Mouse (Mus musculus) limb, embryonic 14.5 days (tissue): ENCODE measurements at regions not wholly inside any gene's neighbourhood (a gene's known extent, or its start where the extent isn't known, plus 50 kb on each side); places are given as distances from the start of the nearest gene placed in this dataset.

ENCODE experiments used
- ATAC-seq: fragments of 200-750 bp; cut with Nextera tagmentation; 2 replicates; pipeline ENCODE4 v1.8.0; 2017; ENCODE audit warnings: low read depth, moderate number of reproducible peaks, moderate TSS enrichment; ENCODE audit not compliant: low FRiP score
- DNase-seq: peaks from one replicate; pipeline ENCODE4 v3.0.0-alpha.2; 2015; ENCODE audit warnings: low spot score
- H3K27ac ChIP-seq: fragments of 300-500 bp; sonication (generic); replicated peaks from 2 replicates; pipeline ENCODE4 v1.5.1; 2014; ENCODE audit warnings: low read depth, mild to moderate bottlenecking, low read length, moderate library complexity, mixed read lengths
- H3K27me3 ChIP-seq: fragments of 300-500 bp; sonication (generic); 2 replicates; pipeline ENCODE4 v1.6.1; 2014; ENCODE audit warnings: low read length, mixed read lengths; ENCODE audit not compliant: control insufficient read depth, insufficient read depth
- H3K36me3 ChIP-seq: fragments of 300-500 bp; sonication (generic); 2 replicates; pipeline ENCODE4 v1.6.1; 2014; ENCODE audit warnings: mild to moderate bottlenecking, low read length, moderate library complexity, mixed read lengths; ENCODE audit not compliant: control insufficient read depth, insufficient read depth
- H3K4me1 ChIP-seq: fragments of 300-500 bp; sonication (generic); 2 replicates; pipeline ENCODE4 v1.6.1; 2014; ENCODE audit warnings: antibody characterized with exemption, low read length, mixed read lengths; ENCODE audit not compliant: control insufficient read depth, insufficient read depth
- H3K4me2 ChIP-seq: fragments of 300-500 bp; sonication (generic); replicated peaks from 2 replicates; pipeline ENCODE4 v1.6.1; 2014; ENCODE audit warnings: low read depth, mild to moderate bottlenecking, low read length, moderate library complexity; ENCODE audit not compliant: severe bottlenecking
- H3K4me3 ChIP-seq: fragments of 300-500 bp; sonication (generic); replicated peaks from 2 replicates; pipeline ENCODE4 v1.5.1; 2014; ENCODE audit warnings: low read length
- H3K9ac ChIP-seq: fragments of 300-500 bp; sonication (generic); 2 replicates; pipeline ENCODE4 v1.6.1; 2014; ENCODE audit warnings: mild to moderate bottlenecking, low read depth, low read length, moderate library complexity; ENCODE audit not compliant: severe bottlenecking
- H3K9me3 ChIP-seq: fragments of 300-500 bp; sonication (generic); 2 replicates; pipeline ENCODE4 v1.6.1; 2016; ENCODE audit warnings: low read length; ENCODE audit not compliant: control insufficient read depth
- POLR2A ChIP-seq: fragments of 200-500 bp; IDR thresholded peaks from 2 replicates; pipeline ENCODE4 v1.8.0; 2012; ENCODE audit warnings: inconsistent platforms, mild to moderate bottlenecking, moderate library complexity, borderline replicate concordance; ENCODE audit not compliant: insufficient read depth, insufficient read length; ENCODE audit errors: extremely low read depth
- WGBS: fragments of 180-500 bp; shearing (Covaris S2); extraction: QIAGEN DNeasy Blood & Tissue Kit; methylation state at CpG from one replicate; pipeline ENCODE4 v1.1.7; 2014; 5-methylcytosine and 5-hydroxymethylcytosine counted together

DNA sequence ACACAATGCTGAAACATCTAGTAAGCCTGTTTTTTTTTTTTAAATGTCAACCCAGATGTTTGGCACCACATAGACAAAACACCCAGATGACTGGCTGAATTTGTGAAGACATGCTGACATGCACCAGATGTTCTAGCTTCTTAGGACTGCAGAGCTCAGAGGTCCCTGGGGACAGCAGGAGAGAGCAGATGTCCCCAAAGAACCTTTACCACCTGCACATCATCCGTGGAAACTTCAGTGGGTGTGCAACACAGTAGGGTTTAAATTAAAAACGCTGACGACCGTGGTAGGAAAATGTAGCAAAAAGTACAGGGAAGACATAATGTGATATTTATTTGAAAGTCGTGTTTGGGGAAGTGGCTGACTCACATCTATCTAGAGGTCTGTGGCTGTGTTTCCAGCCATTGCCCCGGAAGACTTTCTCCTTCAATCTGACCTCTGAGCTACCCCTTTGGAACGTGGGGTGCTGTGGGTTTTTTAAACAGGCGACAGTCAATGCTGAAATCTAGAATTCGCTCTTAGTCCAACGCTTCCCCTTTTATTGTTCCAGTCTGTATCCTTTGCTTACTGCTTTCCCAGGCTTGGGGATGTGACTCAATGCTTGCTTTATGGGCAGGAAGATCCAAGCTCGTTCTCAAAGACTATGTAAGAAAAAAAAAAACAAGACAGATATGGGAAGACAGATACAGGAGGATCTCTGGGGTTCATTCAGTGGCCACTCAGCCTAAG lies 230.5 kb downstream of the Clic5 start:
- peaks cover 8% of the 10 kb centered on the region; the same call in 1 of the 2 replicates for H3K9me3 ChIP-seq
- 69% methylated on average over 11 of the region's 11 CpGs for WGBS
- no peak for TF ChIP-seq POLR2A
- H3K9ac ChIP-seq, result no peak overlapping the region
- H3K4me3 ChIP-seq, result no peak overlapping the region
- DNase-seq, result no peak
- no peak overlapping the region for H3K4me2 ChIP-seq
- peaks cover 4% of the 10 kb centered on the region; the same call in 1 of the 2 replicates for H3K27me3 ChIP-seq
- H3K4me1 ChIP-seq, result peaks cover 8% of the 10 kb centered on the region; the same call in 1 of the 2 replicates
- H3K27ac ChIP-seq, result no peak overlapping the region
- no peak for ATAC-seq
- no peaks in the 10 kb centered on the region for H3K36me3 ChIP-seq

DNA sequence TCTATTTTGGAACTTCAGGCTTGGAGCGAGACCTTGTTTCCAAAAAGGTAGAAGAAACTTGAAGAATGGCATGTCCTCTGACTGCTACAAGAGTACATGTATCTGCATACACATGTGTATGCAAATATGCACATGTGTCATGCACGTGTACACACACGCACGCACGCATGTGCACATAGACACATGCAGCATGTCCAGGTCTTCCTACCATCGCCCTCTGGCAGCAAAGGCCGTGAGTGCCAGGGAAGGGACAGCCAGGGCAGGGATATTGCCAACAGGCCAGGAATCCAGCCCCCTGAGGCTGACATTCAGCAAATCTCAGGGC lies 231.0 kb downstream of the Clic5 start:
- no peak for TF ChIP-seq POLR2A
- H3K4me3 ChIP-seq, result no peak overlapping the region
- H3K4me1 ChIP-seq, result peaks cover 8% of the 10 kb centered on the region; the same call in 1 of the 2 replicates
- no peak overlapping the region for H3K9ac ChIP-seq
- no peak overlapping the region for H3K4me2 ChIP-seq
- H3K9me3 ChIP-seq, result peaks cover 8% of the 10 kb centered on the region; the same call in 1 of the 2 replicates
- ATAC-seq, result no peak
- WGBS, result 86% methylated on average over 7 of the region's 7 CpGs
- H3K36me3 ChIP-seq, result no peaks in the 10 kb centered on the region
- no peak for DNase-seq
- H3K27me3 ChIP-seq, result peaks cover 5% of the 10 kb centered on the region; the same call in 1 of the 2 replicates
- H3K27ac ChIP-seq, result no peak overlapping the region

- DNase-seq (peak; percentile 73), ATAC-seq (no peak)
- Histone ChIP-seq H3K4me1 (peaks cover 8% of the 10 kb centered on the region; the same call in 1 of the 2 replicates), H3K9ac (no peak overlapping the region), H3K27me3 (peaks cover 5% of the 10 kb centered on the region; the same call in 1 of the 2 replicates), H3K9me3 (peaks cover 6% of the 10 kb centered on the region; the same call in 1 of the 2 replicates), H3K4me3 (no peak overlapping the region), H3K4me2 (no peak overlapping the region), H3K27ac (no peak overlapping the region), H3K36me3 (no peaks in the 10 kb centered on the region)
- WGBS, result 64% methylated on average over 9 of the region's 9 CpGs
- TF ChIP-seq POLR2A, result no peak
Observed at GRCm38 (mm10) chr17:44420098-44421070, 232.0 kb downstream of the Clic5 start.

DNA sequence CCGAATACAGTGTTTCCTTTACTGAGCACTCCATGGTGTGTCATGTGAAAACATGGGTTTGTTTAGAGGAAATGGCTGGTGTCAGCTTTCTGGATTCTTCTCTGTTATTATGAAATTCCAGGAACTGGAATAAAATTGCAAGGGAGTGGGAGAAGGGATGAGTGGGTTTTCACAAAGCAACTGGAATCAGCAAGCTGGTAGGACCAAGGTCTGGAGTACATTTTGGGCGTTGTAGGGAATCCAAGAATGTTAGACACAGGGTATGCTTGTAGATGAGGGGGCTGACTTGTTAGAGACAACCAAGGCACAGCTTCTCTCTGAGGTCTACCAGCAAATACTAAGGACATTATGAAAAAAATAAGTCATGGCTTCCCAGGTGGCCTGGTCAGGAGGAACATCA lies 233.8 kb downstream of the Clic5 start:
- Histone ChIP-seq H3K9ac (no peak overlapping the region), H3K4me1 (peaks cover 8% of the 10 kb centered on the region; the same call in 1 of the 2 replicates), H3K9me3 (no peaks in the 10 kb centered on the region), H3K4me3 (no peak overlapping the region), H3K27ac (no peak overlapping the region), H3K36me3 (no peaks in the 10 kb centered on the region), H3K27me3 (peaks cover 18% of the 10 kb centered on the region), H3K4me2 (no peak overlapping the region)
- ATAC-seq (no peak), DNase-seq (no peak)
- 78% methylated on average over 2 of the region's 2 CpGs for WGBS
- no peak for TF ChIP-seq POLR2A

- no peak for TF ChIP-seq POLR2A
- DNase-seq, result no peak
- WGBS, result 67% methylated on average over 5 of the region's 5 CpGs
- H3K4me1 ChIP-seq, result peaks cover 8% of the 10 kb centered on the region; the same call in 1 of the 2 replicates
- ATAC-seq, result no peak
- no peak overlapping the region for H3K4me2 ChIP-seq
- no peaks in the 10 kb centered on the region for H3K36me3 ChIP-seq
- no peaks in the 10 kb centered on the region for H3K9me3 ChIP-seq
- H3K4me3 ChIP-seq, result no peak overlapping the region
- no peak overlapping the region for H3K27ac ChIP-seq
- H3K9ac ChIP-seq, result no peak overlapping the region
- peaks cover 25% of the 10 kb centered on the region for H3K27me3 ChIP-seq
Observed at GRCm38 (mm10) chr17:44422865-44423264, 234.5 kb downstream of the Clic5 start.
